Mouse (Mus musculus) gastrocnemius, postnatal 4 days (tissue): Measurements from ENCODE around the gene Mical3. TPM values are rescaled to one million over a fixed set of nuclear protein-coding genes. Genes with fewer than 3 reads are reported as not detected.
"Not testable (repeated sequence)": the region's sequence is repeated elsewhere in the genome, so short reads cannot be mapped to it uniquely, and the experiment has no call there.

ENCODE experiments used
- DNase-seq, 2 experiments: peaks; one replicate each; pipeline ENCODE4 v3.0.0; 2021 to 2022; ENCODE audit warnings: low spot score in 2 of 2, mixed read lengths in 2 of 2
- total RNA-seq, 2 experiments: library from RNA; stranded (reverse); gene quantifications; 2 replicates each; pipeline ENCODE4 v1.2.3; 2021

The Mical3 gene
- total RNA-seq, 2 experiments from 2014 or later, result 99.9 to 103 TPM

GRCm38 (mm10) chr6:120937104-120937617, 193.6 kb downstream of the Mical3 start:
- DNase-seq, result no peak

DNA sequence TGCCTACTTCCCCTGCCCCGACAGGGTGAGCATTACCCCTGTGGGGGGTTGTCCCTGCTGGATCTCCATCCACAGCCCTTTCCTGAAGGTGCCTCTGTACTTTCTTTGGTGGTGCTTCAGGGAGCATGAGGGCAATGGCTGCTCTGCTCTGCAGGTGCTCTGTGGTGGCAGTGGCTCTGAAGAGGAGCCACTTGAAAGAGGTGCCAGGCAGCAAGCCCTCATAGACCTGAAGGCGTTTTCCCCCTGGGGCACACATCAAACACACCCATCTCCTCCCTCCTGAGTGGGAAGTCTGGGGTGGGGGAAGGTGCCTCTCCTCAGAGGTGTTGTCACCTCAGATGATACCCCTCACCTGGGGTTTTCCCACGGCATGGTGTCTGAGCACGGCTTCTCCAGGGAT, 196.6 kb downstream of the Mical3 start:
- DNase-seq, result no peak

- DNase-seq, result no peak
Measured at GRCm38 (mm10) chr6:120933670-120934069, 197.1 kb downstream of the Mical3 start.

DNA sequence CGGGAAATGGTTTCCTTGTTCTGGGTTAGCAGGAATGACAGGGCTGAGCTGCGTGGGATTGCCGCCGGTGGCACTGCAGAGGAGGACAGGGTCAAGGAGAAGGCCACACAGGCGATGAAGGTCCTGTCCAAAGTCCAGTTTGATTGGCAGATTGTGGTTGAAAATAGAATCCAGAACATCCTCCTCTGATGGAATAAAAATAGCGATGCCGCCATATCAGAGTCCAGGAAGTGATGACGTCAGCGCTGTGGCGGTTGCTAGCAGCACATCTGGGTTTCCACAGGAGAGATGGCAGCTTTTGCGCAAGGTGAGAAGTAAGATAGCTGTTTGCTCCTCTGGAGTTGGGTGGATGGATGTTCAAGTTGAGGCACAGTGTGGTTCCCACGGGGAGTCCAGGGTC, 198.2 kb downstream of the Mical3 start:
- DNase-seq, result no peak

- DNase-seq, result no peak
Measured at GRCm38 (mm10) chr6:120930450-120931306, 200.1 kb downstream of the Mical3 start.

GRCm38 (mm10) chr6:120929421-120929820, 201.4 kb downstream of the Mical3 start:
- DNase-seq, result no peak

GRCm38 (mm10) chr6:120927765-120928164, 203.0 kb downstream of the Mical3 start:
- DNase-seq, result no peak

DNA sequence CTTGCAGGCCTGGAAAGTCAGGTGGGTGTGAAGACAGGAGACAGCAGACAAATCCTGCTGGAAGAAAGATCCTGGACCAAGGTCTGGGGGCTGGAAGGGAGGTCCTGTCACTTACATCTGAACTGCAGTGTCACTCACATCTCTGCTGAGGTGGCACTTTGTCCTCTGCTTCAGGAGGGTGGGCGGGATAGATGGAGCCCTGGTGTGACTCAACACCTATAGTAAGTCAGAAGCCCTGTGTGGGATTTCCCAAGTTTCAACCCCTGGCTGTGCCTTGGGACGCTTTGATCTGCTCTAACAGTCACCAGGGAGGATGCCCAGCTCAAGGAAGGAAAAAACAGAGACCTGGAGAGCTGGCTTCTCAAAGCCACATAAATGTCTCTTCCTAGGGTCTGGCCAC, 203.9 kb downstream of the Mical3 start:
- no peak for DNase-seq

DNA sequence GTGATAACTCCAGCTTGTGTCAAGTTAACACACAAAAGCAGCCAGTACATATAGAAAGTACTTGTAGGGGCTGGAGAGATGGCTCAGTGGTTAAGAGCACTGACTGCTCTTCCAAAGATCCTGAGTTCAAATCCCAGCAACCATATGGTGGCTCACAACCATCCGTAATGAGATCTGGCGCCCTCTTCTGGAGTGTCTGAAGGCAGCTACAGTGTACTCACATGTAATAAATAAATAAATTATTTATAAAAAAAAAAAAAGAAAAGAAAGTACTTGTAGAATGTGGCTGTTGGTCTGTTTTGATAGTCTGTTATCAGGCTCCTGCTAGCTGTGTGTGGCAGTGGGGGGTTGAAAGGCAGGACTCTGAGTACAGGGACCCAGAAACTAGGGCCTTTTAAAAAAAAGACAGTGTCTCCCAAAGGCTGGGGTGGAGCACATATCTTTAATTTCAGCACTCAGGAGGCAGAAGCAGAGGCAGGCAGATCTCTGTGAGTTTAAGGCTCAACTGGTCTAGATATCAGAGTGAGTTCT, 205.9 kb downstream of the Mical3 start:
- not testable (repeated sequence) for DNase-seq

DNA sequence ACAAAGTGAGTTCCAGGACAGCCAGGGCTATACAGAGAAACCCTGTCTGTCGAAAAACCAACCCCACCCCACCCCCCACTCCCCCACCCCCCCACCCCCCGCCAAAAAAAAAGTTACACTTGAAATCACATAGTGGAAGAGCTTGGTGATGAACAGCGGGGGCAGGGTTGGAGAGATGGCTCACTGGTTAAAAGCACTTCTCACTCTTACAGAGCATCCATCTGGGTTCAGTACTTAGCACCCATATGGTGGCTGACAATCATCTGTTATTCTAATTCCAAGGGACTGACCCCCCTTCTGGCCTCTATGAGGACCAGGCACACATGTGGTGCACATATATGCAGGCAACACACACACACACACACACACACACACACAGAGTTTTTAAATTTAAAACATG, 212.8 kb downstream of the Mical3 start:
- DNase-seq, result no peak

GRCm38 (mm10) chr6:120916972-120917881, 213.6 kb downstream of the Mical3 start:
- not testable (repeated sequence) for DNase-seq

GRCm38 (mm10) chr6:120916074-120916971, 214.5 kb downstream of the Mical3 start, which contains the start of gene Bid:
TSS of gene Bid (minus strand) at chr6:120916853.
- DNase-seq, result peak; percentile 74 to 85

- no peak for DNase-seq
Measured at GRCm38 (mm10) chr6:120915649-120915975, 215.2 kb downstream of the Mical3 start.

- DNase-seq, result no peak
Measured at GRCm38 (mm10) chr6:120914911-120915648, 215.7 kb downstream of the Mical3 start.

DNA sequence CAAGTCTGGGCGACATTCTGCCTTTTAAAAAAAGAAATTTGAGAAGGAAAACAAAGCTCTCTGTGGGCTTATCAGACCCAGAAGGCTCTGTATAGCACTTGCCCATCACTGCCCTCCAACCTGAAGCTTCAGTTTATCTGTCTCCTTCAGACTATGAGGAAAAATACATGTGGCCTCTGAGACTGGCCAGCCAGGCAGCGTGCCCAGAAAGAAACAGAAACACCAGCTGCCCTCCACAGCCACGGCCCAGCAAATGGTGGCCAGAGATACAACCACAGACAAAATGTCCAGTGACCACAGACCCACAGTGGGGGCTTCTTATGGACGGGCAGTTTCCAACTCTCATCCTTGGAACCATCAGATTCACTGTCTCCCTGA, 216.3 kb downstream of the Mical3 start:
- no peak for DNase-seq

GRCm38 (mm10) chr6:120913783-120914182, 217.0 kb downstream of the Mical3 start:
- DNase-seq, result no peak

GRCm38 (mm10) chr6:120912931-120913330, 217.9 kb downstream of the Mical3 start:
- no peak for DNase-seq

DNA sequence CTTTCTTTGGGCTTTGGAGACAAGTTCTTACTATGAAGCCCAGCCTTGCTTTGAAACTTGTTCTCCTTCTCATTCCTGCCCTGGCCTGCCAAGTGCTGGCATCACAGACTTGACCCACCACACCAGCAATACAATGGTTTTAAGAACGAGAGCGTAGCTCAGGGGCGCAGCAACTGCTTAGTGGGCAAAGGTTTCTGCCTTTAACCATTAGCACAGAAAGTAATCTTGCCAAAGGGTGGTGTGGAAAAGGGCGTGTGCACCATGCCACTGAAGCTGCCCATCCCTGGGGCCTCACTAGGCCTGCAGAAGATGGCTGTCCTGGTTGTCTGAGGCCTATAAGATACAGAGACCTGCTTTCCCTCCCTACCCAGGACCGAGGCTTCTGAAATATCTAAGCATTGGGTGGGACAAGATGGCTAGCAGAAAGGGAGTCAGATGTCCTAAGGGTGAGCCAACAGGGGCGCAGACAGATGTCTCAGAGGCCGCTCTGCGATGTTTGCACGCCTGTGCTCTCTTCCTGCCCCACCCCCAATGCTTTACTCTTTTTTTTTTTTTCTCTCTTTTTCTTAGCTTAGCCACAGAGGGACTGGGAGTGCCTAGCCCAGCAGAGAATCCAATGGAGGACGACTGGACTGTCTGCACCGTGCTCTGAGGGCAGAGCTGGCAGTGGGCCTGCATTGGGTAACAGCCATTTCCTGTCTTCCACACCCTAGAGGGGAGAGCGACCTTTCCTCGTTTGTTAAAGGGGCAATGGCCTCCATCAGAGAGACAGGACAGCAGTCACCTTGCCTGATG, 219.4 kb downstream of the Mical3 start:
- no peak for DNase-seq

GRCm38 (mm10) chr6:120909501-120909900, 221.3 kb downstream of the Mical3 start:
- DNase-seq, result no peak
